Mouse (Mus musculus): ENCODE measurements around the gene Gm5089.

DNA sequence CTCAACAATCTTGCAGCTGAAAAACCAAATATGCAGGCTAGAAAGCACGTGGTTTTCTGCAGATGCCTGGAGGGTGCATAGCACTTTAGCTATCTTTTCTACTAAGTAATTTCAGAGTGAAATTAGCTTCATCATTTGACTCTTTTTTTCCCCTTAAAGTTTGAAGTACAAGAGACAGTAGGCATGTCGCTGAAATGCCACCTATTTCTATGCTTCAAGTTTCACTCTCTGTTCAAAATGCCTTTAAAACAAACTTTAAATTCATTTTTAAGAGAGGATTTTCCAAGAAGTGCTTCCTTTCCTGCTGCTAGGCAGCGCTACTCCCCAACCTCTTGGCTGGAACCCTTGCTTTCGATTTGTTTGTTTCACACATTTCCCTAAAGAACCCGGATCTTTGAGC lies 38.1 kb upstream of the Gm5089 start:
- TF ChIP-seq CTCF (IDR thresholded peaks at IDR 0.05; ENCODE audit: extremely low read depth, insufficient read length, insufficient replicate concordance, low read depth, low read length) = no peak
- TF ChIP-seq POLR2A (IDR thresholded peaks at IDR 0.05; ENCODE audit: low read depth, low read length) = no peak
